Mouse (Mus musculus) C2C12 (cell line): ENCODE data around the gene Ogfod3. TPM values are rescaled to one million over a fixed set of nuclear protein-coding genes. Genes with fewer than 3 reads are reported as not detected.

Experiments
- H3K27me3 ChIP-seq: one replicate; pipeline ENCODE4 v1.6.1; 2011; ENCODE audit not compliant: control insufficient read depth, insufficient read depth, insufficient read length
- H3K36me3 ChIP-seq: one replicate; pipeline ENCODE4 v1.6.1; 2011; ENCODE audit not compliant: control insufficient read depth, insufficient read depth
- H3K4me3 ChIP-seq: one replicate; pipeline ENCODE4 v1.5.1; 2011; ENCODE audit warnings: mild to moderate bottlenecking, control low read depth; ENCODE audit not compliant: poor library complexity, insufficient read depth, severe bottlenecking
- H3K79me2 ChIP-seq: one replicate; pipeline ENCODE4 v1.6.1; 2011; ENCODE audit not compliant: control insufficient read depth, insufficient read depth
- H3K79me3 ChIP-seq: one replicate; pipeline ENCODE4 v1.6.1; 2011; ENCODE audit warnings: low read depth, control low read depth
- H3ac ChIP-seq: one replicate; pipeline ENCODE3; 2011; ENCODE audit warnings: low read depth; ENCODE audit not compliant: control insufficient read depth, insufficient read length
- CEBPB ChIP-seq: IDR thresholded peaks from one replicate; pipeline ENCODE4 v1.6.1; 2011; ENCODE audit warnings: low read depth, mild to moderate bottlenecking, control low read depth, moderate library complexity
- CTCF ChIP-seq: IDR thresholded peaks from one replicate; pipeline ENCODE4 v1.5.1; 2011; ENCODE audit not compliant: control insufficient read depth, insufficient read depth, insufficient read length
- FOSL1 ChIP-seq: IDR thresholded peaks from one replicate; pipeline ENCODE4 v1.8.0; 2011; ENCODE audit warnings: mild to moderate bottlenecking, low read length; ENCODE audit not compliant: poor library complexity, insufficient read depth, severe bottlenecking
- MAX ChIP-seq: IDR thresholded peaks from one replicate; pipeline ENCODE4 v1.6.1; 2011; ENCODE audit warnings: mild to moderate bottlenecking, control low read depth
- MYOD1 ChIP-seq: IDR thresholded peaks from one replicate; pipeline ENCODE4 v1.6.1; 2011; ENCODE audit warnings: low read depth; ENCODE audit not compliant: control insufficient read depth, insufficient read length
- MYOG ChIP-seq: IDR thresholded peaks from one replicate; pipeline ENCODE4 v1.6.1; 2011; ENCODE audit not compliant: control insufficient read depth, insufficient read length; ENCODE audit errors: extremely low read depth
- USF1 ChIP-seq: IDR thresholded peaks from one replicate; pipeline ENCODE4 v1.6.1; 2011; ENCODE audit warnings: low read depth, mild to moderate bottlenecking, control low read depth, moderate library complexity
- polyA plus RNA-seq: library from polyadenylated mRNA; unstranded; fragments of >200 nt; fragmentation: generic; extraction: Trizol; gene quantifications from one replicate; pipeline ENCODE4 v1.2.1, GENCODE M21; 2012; ENCODE audit warnings: missing spikeins

Gene Ogfod3
- polyA plus RNA-seq, 1 experiment = 10.8 TPM

DNA sequence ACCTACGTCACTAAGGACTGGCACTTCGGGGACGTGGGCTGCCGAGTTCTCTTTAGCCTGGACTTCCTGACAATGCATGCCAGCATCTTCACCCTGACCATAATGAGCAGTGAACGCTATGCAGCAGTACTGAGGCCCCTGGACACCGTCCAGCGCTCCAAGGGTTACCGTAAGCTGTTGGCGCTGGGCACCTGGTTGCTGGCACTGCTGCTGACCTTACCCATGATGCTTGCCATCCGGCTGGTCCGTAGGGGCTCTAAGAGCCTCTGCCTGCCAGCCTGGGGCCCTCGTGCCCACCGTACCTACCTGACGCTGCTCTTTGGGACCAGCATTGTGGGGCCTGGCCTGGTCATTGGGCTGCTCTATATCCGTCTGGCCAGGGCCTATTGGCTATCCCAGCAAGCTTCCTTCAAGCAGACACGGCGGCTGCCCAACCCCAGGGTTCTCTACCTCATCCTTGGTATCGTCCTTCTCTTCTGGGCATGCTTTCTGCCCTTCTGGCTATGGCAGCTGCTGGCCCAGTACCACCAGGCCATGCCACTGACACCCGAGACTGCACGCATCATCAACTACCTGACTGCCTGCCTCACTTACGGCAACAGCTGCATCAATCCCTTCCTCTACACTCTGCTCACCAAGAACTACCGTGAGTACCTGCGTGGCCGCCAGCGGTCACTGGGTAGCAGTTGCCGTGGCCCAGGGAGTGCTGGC, 43.7 kb downstream of the Ogfod3 start:
- no peak for TF ChIP-seq USF1
- no peak for TF ChIP-seq CEBPB
- TF ChIP-seq MAX = no peak
- no peak for TF ChIP-seq FOSL1
- no peak for TF ChIP-seq MYOG
- no peak for TF ChIP-seq CTCF
- no peak for TF ChIP-seq MYOD1
- peaks cover 44% of the 10 kb centered on the region for H3K27me3 ChIP-seq
- H3K79me3 ChIP-seq = no peaks in the 10 kb centered on the region

DNA sequence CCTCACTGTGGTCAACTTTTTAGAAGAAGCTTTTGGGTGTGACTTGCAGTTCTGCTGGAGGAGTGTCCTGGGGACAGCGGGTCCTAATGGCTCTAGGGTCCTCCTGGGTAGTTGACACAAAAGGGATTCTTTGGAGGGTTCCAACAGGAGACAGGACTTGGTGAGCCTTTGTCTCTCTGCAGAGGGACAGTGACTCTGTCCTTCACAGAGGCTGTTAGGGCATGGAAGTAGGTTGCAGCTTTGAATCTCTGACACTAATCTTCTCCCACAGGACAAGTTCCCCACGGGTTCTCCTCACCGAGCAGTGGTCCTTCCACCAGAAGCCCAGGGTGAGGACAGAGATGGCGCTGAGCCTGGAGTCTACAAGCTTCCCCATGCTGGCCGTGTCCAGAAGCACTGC, 44.5 kb downstream of the Ogfod3 start, which contains the start of gene Uts2r:
TSS of gene Uts2r (plus strand) at position 301 of the 400 bp plus-strand sequence.
- no peak for TF ChIP-seq CEBPB
- no peak for TF ChIP-seq USF1
- TF ChIP-seq CTCF = no peak
- TF ChIP-seq MAX = no peak
- no peak for TF ChIP-seq FOSL1
- no peak for TF ChIP-seq MYOD1
- TF ChIP-seq MYOG = no peak
- no peaks in the 10 kb centered on the region for H3K79me2 ChIP-seq
- no peaks in the 10 kb centered on the region for H3K79me3 ChIP-seq
- H3ac ChIP-seq = no peak within 1 kb of the TSS
- no peak within 1 kb of the TSS for H3K4me3 ChIP-seq
- peaks cover 50% of the 10 kb centered on the region for H3K27me3 ChIP-seq
- no peaks in the 10 kb centered on the region for H3K36me3 ChIP-seq

More for the DNA sequence above, 43.7 kb downstream of the Ogfod3 start:
- Histone ChIP-seq H3ac (no peak overlapping the region), H3K4me3 (no peak overlapping the region), H3K79me2 (no peaks in the 10 kb centered on the region), H3K36me3 (no peaks in the 10 kb centered on the region)

DNA sequence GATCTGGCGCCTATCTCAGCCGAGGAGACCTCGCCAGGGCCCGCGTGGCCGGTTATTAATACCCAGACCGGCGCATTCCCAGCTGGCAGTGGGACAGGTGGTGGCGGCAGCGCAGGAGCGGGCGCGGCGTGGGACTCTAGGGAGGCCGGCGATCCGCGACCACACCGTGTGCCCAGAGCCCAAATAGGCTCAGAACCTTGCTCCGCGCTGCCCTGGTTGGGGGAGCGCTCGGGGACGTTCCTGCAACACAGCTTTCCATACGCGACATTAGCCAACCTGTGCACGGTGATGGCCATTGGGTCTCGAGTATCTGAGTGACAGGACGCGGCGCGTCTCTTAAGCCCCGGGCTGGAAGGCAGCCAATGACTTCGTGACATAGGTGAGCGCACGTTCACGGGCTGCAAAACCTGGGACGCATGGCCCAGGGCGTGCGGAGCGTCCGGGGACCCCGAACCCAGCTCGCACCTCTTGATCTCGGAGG, 48.1 kb downstream of the Ogfod3 start:
- H3K79me2 ChIP-seq = no peaks in the 10 kb centered on the region
- H3K36me3 ChIP-seq = no peaks in the 10 kb centered on the region
- TF ChIP-seq MAX (no peak), MYOD1 (no peak), MYOG (no peak)
- H3ac ChIP-seq = no peak overlapping the region
- no peaks in the 10 kb centered on the region for H3K79me3 ChIP-seq
- H3K27me3 ChIP-seq = peaks cover 46% of the 10 kb centered on the region
- no peak overlapping the region for H3K4me3 ChIP-seq

DNA sequence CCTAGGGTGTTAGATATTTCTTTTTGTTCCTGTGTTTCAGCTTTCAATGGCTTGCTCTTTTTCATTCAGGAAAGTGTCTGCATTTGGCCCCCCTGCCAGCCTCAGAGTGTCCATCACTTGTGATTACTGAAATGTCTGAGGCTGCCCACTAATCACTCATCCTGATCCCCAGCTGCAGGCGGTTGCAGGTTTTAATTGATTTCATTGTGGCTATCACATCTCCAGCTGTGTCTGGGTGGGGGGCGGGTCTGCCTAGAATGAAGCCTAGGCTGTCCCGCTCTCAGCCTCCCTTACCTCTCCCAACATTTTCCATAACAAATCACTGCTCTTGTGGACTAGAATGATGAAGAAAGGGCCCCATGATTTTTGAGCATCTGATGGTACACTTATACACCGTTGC, 50.3 kb downstream of the Ogfod3 start:
- Histone ChIP-seq H3K79me3 (no peaks in the 10 kb centered on the region), H3ac (no peak overlapping the region), H3K4me3 (no peak overlapping the region), H3K79me2 (no peaks in the 10 kb centered on the region), H3K36me3 (no peaks in the 10 kb centered on the region), H3K27me3 (peaks cover 39% of the 10 kb centered on the region)
- TF ChIP-seq CTCF (no peak), CEBPB (no peak), USF1 (no peak), MYOD1 (no peak), MYOG (no peak), MAX (no peak)

DNA sequence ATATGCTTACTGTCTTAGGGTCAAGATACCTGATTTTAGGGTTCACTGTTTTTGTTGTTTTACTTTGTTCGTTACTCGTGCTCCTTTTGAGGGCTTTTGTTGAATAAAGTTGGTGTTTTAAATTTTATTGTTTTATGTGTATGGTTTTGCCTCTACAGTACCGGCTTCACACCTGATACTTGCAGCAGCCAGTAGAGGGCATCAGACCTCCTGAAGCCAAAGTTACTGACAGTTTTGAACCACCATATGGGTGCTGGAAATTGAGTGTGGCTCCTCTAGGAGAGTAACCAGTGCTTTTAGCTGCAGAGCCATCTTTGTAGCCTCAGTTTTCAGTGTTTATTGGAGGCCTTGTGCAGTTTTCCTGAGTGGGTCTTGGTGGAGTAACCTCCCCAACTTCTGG, 56.3 kb downstream of the Ogfod3 start:
- H3ac ChIP-seq = no peak overlapping the region
- TF ChIP-seq FOSL1 = no peak
- TF ChIP-seq MYOG = no peak
- TF ChIP-seq MYOD1 = no peak
- TF ChIP-seq CTCF = no peak
- TF ChIP-seq MAX = no peak
- TF ChIP-seq CEBPB = no peak
- TF ChIP-seq USF1 = no peak
- peaks cover 2% of the 10 kb centered on the region for H3K27me3 ChIP-seq
- no peak overlapping the region for H3K4me3 ChIP-seq
- H3K36me3 ChIP-seq = no peaks in the 10 kb centered on the region
- H3K79me3 ChIP-seq = no peaks in the 10 kb centered on the region
- no peaks in the 10 kb centered on the region for H3K79me2 ChIP-seq
